Mouse (Mus musculus) liver, adult (tissue): Measurements from ENCODE around the gene Hs1bp3.

Experiments
- GATA4 ChIP-seq: IDR thresholded peaks from 2 replicates; pipeline ENCODE4 v1.6.1; 2014; ENCODE audit warnings: mild to moderate bottlenecking, low read length; ENCODE audit not compliant: insufficient replicate concordance

Gene Hs1bp3

DNA sequence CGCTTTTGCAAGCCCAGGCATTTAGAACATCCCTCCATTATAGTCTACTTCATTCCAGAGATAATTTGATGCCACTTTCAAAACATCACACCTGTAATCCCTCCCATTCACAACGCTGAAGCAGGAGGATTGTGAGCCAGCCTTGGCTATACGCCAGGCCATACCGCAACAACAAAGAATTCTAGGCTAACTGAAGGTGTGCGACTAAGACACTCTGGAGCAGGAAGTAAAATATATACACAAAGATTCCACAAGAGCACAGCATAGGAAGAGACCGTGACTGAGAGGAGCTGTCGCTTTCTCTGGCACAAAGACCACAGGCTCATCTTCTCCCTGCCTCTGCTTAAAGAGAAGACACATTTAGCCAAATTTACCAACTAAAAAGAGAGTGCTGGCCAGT lies 49.2 kb downstream of the Hs1bp3 start:
- TF ChIP-seq GATA4 = no peak

DNA sequence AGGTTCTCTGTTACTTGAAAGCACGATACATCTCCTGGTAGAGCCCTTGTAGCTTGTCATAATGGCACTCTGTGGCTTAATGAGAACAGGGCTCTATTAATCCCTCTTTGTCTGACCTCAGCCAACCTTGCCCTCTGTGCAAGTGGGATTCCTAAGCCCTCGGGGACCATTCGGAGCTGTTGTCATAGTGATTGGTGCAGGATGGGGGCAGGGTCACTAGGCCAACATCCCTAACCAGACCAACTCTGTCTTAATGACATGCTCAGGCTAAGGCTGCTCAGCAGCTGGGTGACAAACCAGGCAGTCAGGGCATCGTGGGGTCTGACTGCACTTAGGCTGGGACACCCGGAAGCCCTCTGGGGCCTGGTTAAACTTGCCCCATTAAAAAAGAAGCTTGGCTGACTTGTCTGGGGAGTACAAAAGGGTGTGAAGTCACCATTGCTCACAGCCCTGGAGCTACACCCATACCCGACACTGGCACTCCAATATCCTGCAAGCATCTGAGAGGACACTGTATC lies 51.1 kb downstream of the Hs1bp3 start:
- no peak for TF ChIP-seq GATA4

GRCm38 (mm10) chr12:8365336-8365735 lies 52.1 kb downstream of the Hs1bp3 start:
- TF ChIP-seq GATA4 = no peak

DNA sequence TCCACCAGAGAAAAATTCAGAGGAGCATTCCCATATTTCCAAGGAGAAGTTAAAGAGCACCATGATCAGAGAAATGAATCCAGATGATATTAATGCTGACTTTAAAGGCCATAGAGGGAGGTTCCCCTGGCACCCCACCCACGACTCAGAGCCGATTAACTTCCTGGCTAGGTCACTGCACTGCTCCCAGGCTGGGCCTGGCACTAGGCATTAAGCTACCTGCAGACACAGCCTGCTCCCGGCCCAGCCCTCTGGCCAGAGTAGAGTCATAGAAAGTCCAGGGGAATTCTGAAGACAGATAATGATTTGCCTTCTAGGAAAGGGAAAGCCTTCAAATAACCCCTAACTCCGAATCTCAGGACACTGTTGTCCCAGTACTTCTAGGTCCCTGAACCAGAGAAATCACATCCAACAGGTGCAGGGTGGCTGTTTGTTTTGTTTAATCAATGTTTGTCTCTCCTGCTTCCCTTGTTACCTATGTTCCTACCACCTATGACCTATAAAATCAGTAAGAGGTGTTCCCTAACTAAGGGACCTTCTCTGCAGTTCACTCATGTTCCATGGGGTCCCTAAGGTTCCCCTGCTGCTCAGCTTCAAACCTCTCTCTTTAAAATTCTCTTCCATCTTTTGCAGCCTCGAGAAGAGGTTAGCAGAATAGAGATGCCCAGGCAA lies 52.8 kb downstream of the Hs1bp3 start:
- TF ChIP-seq GATA4 = no peak

DNA sequence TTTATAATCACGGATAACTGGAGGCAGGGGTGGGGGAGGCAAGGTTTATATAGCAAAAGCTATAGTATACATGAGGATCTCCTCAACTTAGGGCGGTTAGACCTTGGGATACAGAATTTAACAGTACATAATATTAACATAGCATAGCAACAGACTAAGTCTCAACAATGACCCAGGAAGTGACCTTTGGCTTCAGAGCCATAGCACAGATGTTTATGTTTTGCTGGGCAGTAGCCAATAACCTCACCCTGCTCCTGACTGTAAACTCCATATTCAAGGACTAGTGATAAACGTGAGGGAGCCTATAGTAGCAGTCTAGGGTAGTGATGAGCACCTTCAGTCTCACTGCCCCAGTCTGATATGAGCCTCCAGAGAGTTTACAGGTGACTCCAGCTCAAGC lies 53.5 kb downstream of the Hs1bp3 start:
- TF ChIP-seq GATA4 = no peak

DNA sequence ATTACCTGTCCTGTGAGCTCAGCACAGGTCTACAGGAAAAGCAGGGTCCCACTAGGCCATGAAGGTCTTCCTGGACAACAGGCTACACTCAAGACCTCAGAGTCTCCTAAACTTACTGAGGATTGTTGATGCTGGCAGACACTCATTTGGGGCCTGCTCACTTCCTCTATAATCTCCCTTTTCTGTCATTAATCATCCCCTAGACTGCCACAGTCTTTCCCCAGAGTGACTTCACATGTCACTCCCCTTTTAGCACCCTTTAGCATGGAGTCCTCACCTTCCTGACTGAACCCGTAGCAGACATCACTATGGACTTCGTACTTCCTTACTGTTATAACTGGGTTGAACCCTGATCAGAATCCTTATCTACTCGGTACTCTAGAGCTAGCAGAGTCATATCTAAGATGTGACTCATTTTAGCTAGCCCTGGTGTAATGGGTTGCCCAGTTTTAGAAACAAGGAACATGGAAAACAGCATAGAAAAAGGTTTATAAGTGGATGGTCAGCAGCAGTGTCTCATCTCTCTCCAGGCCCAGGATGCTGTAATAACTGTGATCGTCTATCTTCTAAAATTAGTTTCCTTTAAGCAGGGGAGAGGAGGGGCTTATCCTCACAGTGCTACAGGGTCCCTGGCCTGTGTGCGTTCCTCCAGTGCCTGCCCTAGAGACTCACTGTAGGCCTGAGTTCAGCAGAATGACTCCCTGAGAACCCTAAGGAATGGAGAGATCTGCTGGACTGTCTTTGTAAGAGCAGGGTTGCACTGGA lies 58.7 kb downstream of the Hs1bp3 start:
- no peak for TF ChIP-seq GATA4

DNA sequence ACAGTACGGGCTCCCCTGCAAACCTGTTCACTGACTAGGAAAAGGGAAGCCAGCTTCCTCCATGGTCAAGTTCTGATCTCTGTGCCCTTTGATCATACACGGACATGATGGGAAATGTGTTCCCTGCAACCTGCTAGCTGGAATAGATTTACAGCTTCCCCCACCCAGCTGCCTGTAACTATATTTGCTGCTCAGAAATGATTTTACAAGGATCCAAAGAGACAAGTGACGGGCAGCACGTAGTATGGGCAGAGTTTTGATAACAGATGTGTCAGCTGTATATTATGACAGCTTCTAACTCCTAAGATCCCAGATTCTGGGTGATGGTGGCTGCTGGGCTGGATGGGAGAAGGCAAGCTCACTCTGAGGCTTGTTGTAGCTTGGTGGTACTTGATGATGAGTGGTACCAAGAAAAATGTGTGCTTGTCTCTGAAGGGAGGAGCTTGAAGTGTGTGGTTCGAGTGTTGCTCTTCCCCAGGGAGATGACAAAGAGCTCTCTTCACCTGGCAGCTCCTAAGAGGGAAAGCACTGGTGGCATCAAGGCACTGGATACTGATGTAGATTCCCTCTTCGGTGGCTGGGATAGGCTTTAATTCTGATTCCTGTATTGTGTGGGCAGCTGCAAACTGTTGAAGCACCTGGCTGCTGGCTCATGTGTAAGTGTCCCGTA lies 59.4 kb downstream of the Hs1bp3 start:
- no peak for TF ChIP-seq GATA4

DNA sequence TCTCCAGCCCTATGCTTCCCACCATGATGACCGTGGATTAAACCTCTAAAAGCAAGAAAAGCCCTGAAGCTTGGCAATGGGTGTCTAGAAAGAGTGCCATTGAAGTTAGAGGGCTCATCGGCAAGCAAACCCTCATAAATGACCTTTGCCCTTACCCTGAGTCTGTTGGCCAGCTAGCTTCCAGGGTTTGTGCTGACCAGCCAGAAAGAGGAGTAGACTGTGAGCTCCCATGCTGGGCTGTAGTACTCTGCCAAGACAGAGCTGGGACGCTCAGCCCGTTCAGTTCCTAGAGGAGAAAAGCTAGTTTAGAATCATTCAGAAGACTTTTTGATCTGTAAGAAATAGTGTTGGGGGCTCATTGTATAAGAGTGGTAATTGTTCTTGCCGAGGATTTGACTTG lies 60.5 kb downstream of the Hs1bp3 start:
- TF ChIP-seq GATA4 = no peak

DNA sequence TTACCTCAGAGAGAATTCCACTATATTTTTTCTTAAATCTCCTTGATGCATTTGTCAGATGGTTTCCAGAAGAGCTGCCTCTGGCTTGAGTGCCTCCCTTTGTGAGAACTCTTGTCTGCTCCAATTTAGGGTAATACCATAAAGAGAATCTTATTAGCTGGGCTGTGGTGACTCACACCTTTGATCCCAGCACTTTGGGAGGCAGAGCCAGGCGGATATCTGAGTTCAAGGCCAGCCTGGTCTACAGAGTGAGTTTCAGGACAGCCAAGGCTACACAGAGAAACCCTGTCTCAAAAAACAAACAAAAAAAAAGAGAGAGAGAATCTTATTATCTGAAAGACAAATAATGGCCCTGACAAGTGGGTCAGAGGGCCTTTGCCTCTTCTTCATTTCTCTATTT lies 63.9 kb downstream of the Hs1bp3 start:
- no peak for TF ChIP-seq GATA4

GRCm38 (mm10) chr12:8377955-8378620 lies 64.9 kb downstream of the Hs1bp3 start:
- TF ChIP-seq GATA4 = no peak

DNA sequence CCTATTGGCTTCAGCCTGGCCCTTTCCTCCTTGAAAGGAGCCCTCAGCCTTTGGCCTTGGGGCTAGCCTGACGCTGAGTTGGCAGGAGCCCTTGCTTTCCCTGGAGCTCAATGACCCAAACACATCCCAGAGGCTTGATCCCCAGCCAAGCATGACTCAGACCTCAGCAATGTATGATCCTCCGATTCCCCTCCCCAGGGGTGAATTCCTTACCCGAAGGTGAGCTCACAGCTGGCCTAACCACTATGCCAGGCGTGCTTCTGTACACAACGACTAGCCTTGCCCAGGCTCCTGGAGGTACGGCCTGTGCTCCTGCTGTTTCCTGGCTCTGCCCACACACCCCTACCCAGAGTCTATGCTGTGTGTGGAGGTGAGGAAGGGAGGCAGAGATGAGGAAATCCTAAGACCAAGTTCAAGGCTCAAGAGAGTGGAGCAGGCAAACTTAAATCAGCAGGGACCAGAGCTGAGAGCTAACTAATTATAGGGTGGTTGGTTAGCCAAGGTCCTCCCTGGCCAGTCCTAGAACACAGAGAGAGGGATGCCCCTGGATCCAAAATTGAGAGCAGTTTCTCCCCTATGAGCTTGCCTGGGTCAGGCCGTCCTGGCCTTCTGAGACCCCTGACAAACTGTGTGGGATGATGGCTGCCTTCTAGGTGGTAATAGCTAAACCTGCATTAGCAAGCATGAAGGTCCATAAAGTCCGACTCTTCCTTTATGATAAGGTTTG lies 66.7 kb downstream of the Hs1bp3 start:
- TF ChIP-seq GATA4 = no peak

- TF ChIP-seq GATA4 = no peak
Measured at GRCm38 (mm10) chr12:8380944-8381343, 67.7 kb downstream of the Hs1bp3 start.

- TF ChIP-seq GATA4 = no peak
Measured at GRCm38 (mm10) chr12:8381940-8382339, 68.7 kb downstream of the Hs1bp3 start.

- peak; percentile 84; the same call in 1 of the 2 replicates for TF ChIP-seq GATA4
Measured at GRCm38 (mm10) chr12:8383822-8384221, 70.6 kb downstream of the Hs1bp3 start.

GRCm38 (mm10) chr12:8386451-8387011 lies 73.3 kb downstream of the Hs1bp3 start:
- TF ChIP-seq GATA4 = peak; percentile 45; the same call in 1 of the 2 replicates

GRCm38 (mm10) chr12:8387281-8387680 lies 74.0 kb downstream of the Hs1bp3 start:
- no peak for TF ChIP-seq GATA4
